Mouse (Mus musculus) urinary bladder, postnatal 10 days (tissue): Measurements from ENCODE around the gene Bsg.

Source experiments
- DNase-seq: peaks from one replicate; pipeline ENCODE4 v3.0.0; 2022; ENCODE audit warnings: low spot score

Gene Bsg

DNA sequence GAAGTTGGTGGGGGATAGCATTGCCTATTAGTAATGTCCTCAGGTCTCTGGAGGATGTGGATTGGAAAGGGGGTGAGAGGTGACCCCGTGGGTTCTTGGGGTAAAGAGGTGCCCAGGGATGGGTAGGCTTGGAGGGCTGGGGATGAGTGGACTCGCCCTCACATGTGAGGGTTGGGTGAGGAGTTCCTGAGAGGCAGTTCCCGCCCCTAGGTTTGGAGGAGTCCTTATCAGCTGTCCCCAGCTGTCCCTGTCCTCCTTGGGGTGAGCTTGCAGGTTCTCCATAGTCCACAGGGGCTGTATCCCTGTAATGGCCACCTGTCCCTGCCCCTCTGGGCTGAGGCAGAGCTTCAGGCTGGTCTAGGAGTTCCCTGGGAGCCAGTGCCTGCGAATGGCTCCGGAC lies 1.7 kb downstream of the Bsg start:
- no peak for DNase-seq

- DNase-seq, result no peak
Measured at GRCm38 (mm10) chr10:79706406-79707094, 2.3 kb downstream of the Bsg start.

DNA sequence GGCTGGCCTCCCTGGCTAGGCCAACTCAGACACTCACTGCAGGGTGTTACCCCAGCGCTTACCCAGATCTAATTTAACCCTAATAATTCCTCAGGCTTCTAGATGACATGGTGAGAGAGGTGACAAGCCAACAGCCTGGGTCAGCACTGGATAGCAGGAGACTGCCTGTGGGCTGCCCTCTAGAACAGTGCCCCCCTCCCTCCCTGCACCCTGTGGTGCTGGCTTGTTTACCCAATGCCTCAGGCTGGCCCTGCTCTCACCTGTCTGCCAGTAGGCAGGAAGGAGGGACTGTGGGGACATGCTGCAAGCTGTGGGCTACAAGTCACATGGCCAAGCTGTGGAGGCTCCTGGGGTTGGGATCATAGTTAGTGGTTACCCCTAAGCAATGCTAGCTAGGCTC lies 2.9 kb downstream of the Bsg start:
- DNase-seq, result no peak

DNA sequence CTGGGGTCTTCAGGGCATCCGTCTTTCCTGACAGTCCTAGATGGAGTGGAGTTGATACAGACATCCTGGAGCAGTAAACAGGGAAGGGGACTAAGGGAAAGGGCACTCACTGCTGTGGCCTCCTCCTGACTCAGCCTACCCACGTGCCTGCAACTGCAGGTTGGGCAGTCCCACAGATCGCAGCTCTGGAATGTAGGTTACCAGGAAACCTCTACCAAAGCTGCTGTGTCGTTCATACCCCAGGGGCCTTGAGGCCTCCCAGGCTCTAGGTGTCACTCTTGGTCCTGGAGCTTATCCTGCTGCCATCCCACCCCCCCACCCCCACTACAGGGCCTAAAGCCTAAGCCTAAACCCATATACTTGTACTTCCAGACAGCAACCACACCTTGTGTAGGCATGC lies 3.5 kb downstream of the Bsg start:
- DNase-seq, result no peak

GRCm38 (mm10) chr10:79708668-79709067 lies 4.4 kb downstream of the Bsg start:
- no peak for DNase-seq

GRCm38 (mm10) chr10:79709307-79709706 lies 5.0 kb downstream of the Bsg start:
- DNase-seq, result no peak

GRCm38 (mm10) chr10:79712029-79712428 lies 7.7 kb downstream of the Bsg start:
- DNase-seq, result no peak

DNA sequence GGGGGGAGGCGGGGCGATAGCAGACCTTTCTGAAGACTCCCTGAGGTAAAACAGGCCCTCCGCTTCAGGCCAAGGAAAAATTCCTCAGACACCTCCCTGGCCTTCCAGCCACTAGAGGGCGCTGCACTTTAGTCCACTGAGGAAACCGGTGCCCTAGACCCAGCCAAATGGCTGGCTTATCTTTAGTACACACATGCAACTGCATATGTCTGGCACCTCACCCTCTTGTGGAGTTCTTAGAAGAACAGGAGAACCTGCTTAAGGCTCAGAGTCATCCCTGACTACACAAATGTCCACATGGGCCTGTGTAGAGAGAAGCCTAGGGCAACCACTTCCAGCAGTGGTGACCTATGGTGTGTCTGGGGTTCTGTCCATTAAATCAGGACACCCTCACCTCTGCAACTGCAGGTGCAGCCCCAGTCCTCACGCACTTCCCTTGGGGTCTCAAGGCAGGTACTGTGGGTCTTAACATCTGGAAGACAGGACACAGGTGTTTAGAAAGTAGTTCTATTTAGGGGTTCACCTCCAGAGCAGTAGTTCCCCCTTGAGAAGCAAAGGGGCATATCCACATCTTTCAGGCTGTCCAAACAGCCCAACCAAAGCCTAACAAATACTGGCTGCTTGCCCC lies 8.3 kb downstream of the Bsg start:
- no peak for DNase-seq

- DNase-seq, result no peak
Measured at GRCm38 (mm10) chr10:79713163-79713562, 8.9 kb downstream of the Bsg start.

DNA sequence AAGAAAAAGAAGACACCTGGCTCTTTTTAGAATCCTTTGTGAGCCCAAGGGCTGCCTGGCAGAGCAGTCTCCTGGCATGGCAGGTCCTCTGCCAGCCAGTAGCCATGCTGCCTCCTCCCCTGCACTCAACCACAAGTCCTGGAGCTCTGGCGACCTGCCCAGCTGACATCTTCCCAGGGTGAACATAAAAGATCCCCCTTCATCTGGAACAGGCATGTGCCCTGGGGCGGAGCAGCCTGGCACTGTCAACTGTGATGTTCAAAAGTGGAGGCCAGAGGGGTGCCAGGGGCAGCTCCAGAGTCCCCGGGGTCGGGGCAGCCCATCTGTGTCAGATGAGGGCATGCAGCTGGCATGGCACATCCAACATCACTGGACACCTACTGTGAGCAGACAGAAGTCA lies 10.7 kb downstream of the Bsg start:
- no peak for DNase-seq

- DNase-seq, result no peak
Measured at GRCm38 (mm10) chr10:79716254-79716987, 12.1 kb downstream of the Bsg start, which contains the start of gene Hcn2. Hcn2 (plus strand) TSS chr10:79716634.

DNA sequence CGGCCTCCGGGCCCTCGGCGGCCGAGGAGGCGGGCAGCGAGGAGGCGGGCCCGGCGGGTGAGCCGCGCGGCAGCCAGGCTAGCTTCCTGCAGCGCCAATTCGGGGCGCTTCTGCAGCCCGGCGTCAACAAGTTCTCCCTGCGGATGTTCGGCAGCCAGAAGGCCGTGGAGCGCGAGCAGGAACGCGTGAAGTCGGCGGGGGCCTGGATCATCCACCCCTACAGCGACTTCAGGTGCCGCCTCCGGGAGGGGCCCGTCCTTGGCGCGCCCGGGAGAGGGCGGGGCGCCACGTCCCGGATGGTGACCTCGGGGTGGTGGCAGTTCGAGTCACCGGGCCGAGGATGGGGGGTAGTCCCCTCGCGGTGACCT lies 12.7 kb downstream of the Bsg start:
- DNase-seq, result no peak

- no peak for DNase-seq
Measured at GRCm38 (mm10) chr10:79717640-79718357, 13.5 kb downstream of the Bsg start.

- DNase-seq, result no peak
Measured at GRCm38 (mm10) chr10:79721089-79721488, 16.8 kb downstream of the Bsg start.

DNA sequence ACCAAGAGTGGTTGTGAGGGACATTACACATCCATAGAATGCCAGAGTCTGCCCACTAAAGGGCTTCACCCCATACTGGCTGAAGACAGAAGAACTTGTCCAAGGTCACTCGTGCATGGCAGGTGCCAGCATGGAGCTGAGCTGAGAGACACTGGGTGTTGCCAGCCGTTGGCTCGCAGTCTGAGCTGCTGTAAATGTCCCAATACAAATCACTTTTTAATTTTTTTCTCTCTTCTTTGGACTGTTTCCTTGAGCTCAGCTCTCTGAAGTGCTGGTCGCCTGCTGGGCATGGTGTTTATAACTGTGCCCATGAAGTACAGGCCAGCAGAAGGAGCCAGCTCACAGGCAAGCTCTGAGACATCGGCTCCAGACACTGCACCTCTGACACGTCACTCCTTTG lies 18.8 kb downstream of the Bsg start:
- no peak for DNase-seq

GRCm38 (mm10) chr10:79723692-79724091 lies 19.4 kb downstream of the Bsg start:
- DNase-seq, result no peak

DNA sequence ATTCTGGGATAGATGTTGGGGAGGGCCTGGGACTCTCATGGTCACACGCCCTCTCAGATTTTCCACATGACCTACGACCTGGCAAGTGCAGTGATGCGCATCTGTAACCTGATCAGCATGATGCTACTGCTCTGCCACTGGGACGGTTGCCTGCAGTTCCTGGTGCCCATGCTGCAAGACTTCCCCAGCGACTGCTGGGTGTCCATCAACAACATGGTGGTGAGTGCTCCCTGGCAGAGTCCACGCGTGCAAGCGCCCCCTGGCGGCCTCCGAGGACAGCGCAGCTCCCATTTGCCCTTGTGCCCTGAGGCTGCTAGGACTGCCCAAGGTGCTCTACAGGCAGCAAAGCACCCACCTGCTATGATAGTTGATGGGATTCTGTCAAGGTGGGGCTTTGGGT lies 21.8 kb downstream of the Bsg start:
- DNase-seq, result no peak

DNA sequence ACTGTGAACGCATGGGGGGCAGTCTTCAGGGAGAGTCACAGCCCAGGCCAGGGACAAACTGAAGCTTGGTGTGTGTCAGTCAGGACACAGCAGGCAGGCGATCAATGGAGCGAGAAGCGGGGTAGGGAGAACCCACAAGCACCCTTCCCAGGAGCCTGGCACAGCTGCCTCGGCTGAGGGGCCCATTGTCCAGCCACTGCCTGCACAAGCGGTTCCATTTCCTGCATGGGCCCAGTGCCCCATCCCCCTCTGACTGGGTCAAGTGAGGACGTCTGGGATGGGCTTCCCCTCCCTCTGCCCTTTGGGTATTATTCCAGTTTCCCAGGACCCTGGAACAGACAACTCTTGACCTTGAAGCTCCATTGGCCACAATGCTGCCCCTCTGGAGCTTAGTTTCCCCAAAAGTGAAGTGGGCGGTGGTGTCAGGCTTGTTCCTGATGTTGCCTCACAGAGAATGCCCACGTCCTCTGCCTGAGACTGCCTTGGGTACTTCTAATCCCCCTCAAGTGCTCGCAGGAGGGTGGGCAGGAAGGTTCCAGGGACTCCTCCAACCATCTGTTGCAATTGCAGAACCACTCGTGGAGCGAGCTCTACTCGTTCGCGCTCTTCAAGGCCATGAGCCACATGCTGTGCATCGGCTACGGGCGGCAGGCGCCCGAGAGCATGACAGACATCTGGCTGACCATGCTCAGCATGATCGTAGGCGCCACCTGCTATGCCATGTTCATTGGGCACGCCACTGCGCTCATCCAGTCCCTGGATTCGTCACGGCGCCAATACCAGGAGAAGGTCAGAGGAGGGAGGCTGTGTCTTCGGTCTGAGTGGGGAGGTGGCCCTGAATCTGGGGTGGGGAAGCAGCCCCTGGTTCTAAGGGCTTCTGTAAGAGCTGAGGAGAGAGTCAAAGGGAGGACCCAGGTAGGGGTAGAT lies 24.3 kb downstream of the Bsg start:
- no peak for DNase-seq

- DNase-seq, result no peak
Measured at GRCm38 (mm10) chr10:79729357-79729965, 25.2 kb downstream of the Bsg start.

- no peak for DNase-seq
Measured at GRCm38 (mm10) chr10:79732500-79732899, 28.2 kb downstream of the Bsg start.

- no peak for DNase-seq
Measured at GRCm38 (mm10) chr10:79733847-79734246, 29.6 kb downstream of the Bsg start.
